Mouse (Mus musculus) adrenal gland, adult (tissue): ENCODE results near the gene Mrpl22.
A peak's percentile ranks its signal among the peaks of the same experiment; 100 is the strongest.

Source experiments
- DNase-seq, 2 experiments: peaks; one replicate each; pipeline ENCODE4 v3.0.0; 2022 to 2023; ENCODE audit warnings: low spot score in 1 of 2; ENCODE audit not compliant: inconsistent age in 2 of 2

Gene Mrpl22

DNA sequence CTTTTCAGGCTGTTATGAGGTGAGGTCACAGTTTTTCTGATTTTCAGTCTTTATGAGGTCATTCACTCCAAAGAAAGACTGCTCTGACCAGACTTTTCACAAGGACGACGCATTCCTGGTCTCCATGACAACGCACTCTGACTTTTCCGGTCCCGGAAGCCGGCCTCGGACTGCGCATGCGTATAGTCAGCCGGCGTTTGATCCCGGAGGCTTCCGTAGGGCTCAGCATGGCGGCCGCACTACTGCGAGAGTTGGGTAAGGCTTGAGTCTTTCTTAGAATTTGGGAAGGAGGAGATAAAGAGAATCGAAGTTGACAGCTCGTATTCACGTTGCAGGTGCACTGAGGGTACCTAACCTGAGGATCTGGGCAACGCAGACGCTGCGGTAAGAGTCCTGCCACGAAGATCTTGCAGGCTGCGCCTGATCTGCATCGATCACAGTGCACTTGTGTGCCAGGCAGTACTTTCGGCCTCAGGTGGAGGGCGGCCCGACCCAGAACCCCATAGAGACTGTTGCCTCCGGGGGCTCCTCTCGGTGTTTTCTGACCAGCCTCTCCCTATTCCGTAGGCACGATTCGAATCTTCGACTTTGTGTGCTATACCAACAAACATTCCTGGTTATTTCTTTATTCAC is at the start of gene Mrpl22:
Gene Mrpl22 (plus strand): TSS at position 203 of the 633 bp plus-strand sequence.
- peak; percentile 96 to 99 for DNase-seq

DNA sequence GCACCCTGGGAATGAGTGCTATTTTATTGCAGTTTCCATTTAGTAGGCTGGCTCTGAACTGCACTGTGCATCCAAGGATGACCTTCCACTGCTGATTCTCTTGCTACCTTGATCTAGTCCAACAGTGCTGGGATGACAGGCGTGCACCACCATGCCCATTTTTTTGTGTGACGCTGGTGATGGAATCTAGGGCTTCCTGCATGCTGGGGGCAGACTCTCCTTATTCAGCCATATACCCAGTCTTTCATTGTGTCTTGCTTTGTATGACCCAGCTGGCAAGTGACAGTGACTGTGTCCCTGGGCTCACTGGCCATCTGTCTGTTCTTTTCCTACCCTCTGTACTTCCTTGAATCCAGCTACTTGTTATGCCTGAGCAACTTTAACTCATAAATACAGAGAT is 47.8 kb upstream of the Mrpl22 start:
- peak; percentile 36 to 61 for DNase-seq

DNA sequence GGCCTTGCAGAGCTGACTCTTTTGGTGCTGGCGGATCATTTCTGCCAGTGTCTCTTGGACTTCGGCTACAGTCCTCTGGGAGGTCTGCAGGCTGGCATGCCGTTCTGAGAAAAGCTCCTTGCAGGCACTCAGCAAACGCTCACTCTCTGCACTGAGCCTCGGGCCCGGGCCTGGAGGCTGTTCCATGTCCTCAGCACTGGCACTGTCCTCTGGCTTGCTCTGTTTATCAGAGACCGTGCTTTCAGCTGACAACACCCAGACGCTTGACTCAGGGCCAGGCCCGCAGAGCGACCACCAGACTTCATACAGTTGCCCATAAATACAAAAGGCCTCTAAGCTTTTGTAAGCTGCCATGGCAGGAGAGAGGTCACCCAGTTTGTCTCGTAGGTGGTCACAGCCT is 46.4 kb upstream of the Mrpl22 start:
- DNase-seq, result peak in 1 of 2 experiments; percentile 43

DNA sequence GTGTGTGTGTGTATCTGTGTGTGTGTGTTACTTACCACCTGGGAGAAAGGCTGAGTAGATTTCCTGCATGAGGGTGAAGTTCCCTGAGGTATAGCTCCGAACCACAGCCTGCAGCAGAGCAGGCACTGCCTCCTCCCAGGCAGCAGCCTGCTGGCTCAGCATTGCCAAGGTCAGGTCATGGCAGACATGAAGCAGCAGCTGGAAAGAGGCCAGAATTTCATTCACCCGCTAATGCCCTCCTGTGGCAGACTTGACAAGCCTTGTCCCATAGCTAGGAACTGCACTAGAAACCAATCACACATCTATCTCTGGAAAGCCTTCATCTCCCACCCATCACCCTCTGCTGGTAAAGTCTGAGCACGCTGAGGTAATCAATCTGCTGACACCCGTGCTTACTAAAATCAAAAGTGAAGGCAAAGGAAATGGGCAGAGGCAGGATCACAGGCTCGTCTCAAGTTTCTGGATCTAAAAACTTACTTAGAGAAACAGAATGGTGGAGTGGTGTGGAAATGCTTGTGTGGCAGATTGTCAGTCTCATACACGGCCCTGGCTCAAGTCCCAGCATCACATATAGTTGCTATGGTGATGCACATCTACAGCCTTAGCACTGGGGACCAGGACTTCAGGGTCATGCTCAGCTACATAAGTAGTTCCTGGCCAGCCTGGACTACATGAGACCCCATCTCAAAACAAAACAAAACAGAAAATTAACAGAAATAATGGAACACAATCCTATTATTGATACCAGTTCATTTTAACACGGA is 44.9 kb upstream of the Mrpl22 start:
- DNase-seq, result peak; percentile 91 to 96

- DNase-seq, result no peak
Measured at GRCm38 (mm10) chr11:58127544-58127943, 43.9 kb upstream of the Mrpl22 start.

GRCm38 (mm10) chr11:58129302-58129843 is 42.1 kb upstream of the Mrpl22 start:
- no peak for DNase-seq

DNA sequence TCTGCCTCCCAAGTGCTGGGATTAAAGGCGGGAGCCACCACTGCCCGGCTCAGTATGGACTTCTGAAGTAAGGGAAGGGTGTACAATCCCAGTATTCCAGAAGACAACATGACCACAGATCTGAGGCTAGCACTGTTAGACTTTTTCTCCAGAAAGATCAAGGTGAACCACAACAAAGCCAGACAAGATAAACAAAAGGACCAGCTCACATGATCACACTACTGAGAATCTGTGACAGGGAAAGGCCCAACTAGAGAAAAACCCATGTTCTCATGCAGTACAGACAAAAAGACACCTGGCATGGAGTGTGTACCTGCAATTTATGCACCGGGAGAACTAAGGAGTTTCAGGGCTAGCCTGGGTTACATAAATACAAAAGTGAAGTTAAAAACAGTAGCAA is 39.4 kb upstream of the Mrpl22 start:
- no peak for DNase-seq

DNA sequence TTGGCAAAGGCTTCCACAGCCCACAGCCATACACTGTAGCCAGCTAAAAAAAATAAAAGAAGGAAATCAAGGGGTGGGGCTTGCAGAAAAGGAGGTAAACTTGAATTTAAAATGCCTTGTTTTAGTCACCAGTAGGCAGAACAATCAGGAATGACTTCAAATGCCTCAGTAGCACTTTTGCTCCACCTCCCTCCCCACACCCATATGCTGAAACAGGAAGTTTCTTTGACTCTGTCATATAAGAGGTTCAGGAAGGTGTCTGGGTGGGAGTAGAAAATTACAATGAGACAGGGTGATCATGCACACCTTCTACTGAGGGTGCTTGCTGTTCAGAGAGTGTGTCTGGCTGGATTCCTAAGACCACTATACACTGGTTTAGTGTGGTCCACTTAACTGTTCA is 36.6 kb upstream of the Mrpl22 start:
- no peak for DNase-seq

DNA sequence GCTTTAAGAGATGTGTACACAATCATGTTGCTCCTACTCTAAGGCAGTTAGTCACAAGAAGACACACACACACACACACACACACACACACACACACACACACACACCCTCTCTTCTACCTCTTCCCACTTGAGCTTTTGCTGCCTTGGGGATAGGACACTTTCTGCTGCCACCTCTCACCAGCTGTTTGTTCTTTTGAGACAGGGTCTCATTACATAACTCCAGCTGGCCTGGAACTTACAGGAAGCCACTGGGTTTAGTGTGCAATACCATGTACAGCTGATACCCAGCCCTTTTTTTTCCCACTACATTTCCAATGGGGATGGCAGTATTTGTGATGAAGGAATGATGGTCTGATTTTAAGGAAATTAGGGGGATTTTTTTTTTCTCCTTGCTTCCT is 36.2 kb upstream of the Mrpl22 start:
- DNase-seq, result no peak

GRCm38 (mm10) chr11:58136677-58137076 is 34.8 kb upstream of the Mrpl22 start:
- peak; percentile 60 to 85 for DNase-seq

DNA sequence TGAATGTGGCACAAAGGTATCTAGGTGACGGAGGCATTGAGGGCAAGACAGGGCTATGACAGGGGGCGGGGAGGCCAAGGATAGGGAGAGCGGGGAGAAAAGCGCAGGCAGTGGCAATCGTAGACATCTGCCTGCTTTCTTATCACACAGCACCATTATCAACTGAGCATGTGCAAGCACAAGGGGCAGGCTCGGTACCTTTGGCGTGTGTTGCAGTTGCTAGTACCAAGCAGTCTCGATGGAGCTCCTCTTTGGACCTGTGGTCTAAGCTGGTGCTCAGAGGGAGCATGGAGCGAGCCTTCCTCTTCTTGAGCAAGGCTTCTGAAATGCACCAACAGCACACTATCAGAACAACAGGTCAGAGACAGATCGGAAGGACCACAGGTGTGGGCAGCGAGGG is 32.6 kb upstream of the Mrpl22 start:
- no peak for DNase-seq

DNA sequence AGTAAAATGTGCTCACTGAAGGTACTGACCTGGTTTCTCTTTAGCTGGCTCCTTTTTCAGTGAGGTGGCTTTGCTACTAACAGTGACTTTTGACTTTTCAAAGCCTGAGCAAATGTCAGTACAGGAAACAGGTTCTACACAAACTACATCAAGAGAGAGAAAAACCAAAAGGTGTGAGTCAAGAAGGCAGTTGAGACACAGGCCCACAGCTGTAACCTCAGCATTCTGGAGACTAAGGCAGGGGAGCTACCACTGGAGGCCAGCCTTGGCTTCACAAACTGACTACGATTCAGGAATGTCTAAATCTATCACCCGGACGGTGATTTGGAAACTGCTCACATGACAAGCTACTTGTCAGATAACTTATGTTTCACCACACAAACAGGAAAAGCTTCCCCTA is 32.0 kb upstream of the Mrpl22 start:
- DNase-seq, result no peak

GRCm38 (mm10) chr11:58143704-58144426 is 27.6 kb upstream of the Mrpl22 start:
- DNase-seq, result no peak

DNA sequence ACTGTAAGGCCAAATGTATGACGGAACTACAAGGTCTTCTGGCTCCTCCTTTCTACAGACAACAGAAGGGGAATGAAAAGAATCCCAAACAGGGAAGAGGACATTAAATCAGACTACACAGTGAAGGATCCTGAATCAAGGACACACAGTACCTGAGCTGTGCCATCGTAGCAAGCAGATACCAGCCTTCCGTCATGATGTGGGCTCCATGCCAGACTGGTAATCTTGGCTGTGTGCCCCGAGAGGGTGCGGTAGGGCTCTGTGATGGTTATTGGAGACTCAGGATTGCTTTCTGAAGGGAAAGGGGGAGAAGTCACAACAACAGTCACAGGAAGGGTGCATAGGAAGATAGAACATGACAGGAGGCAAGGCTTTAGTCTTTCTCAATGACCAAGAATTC is 25.2 kb upstream of the Mrpl22 start:
- DNase-seq, result peak; percentile 89 to 94

GRCm38 (mm10) chr11:58155458-58155857 is 16.0 kb upstream of the Mrpl22 start:
- DNase-seq, result peak in 1 of 2 experiments; percentile 59

GRCm38 (mm10) chr11:58156871-58157270 is 14.6 kb upstream of the Mrpl22 start:
- no peak for DNase-seq

GRCm38 (mm10) chr11:58165072-58165471 is 6.4 kb upstream of the Mrpl22 start:
- no peak for DNase-seq

- DNase-seq, result no peak
Measured at GRCm38 (mm10) chr11:58167822-58168166, 3.7 kb upstream of the Mrpl22 start.

GRCm38 (mm10) chr11:58168167-58168915 is 3.1 kb upstream of the Mrpl22 start, which contains the start of gene Gemin5:
Gene Gemin5, minus strand, starts transcription at chr11:58168539.
- DNase-seq, result peak; percentile 88 to 95

GRCm38 (mm10) chr11:58169666-58170065 is 1.8 kb upstream of the Mrpl22 start:
- DNase-seq, result no peak

GRCm38 (mm10) chr11:58179563-58179962 is 8.1 kb downstream of the Mrpl22 start:
- peak; percentile 80 to 94 for DNase-seq
